Mouse (Mus musculus) neural tube, embryonic 11.5 days (tissue): ENCODE results near the gene Sorbs2. TPM values are rescaled to one million over a fixed set of nuclear protein-coding genes. Genes with fewer than 3 reads are reported as not detected.

ENCODE experiments used
- ATAC-seq: fragments of 200-750 bp; cut with Nextera tagmentation; 2 replicates; pipeline ENCODE4 v1.8.0; 2017; ENCODE audit warnings: moderate number of reproducible peaks, mild to moderate bottlenecking, moderate TSS enrichment, moderate library complexity; ENCODE audit not compliant: insufficient read depth, low FRiP score, low TSS enrichment
- DNase-seq: peaks from one replicate; pipeline ENCODE4 v3.0.0-alpha.2; 2015; ENCODE audit warnings: low spot score
- H3K27ac ChIP-seq: fragments of 300-500 bp; sonication (generic); 2 replicates; pipeline ENCODE4 v1.5.1; 2014; ENCODE audit warnings: low read depth, mild to moderate bottlenecking, low read length
- H3K27me3 ChIP-seq: fragments of 300-500 bp; sonication (generic); 2 replicates; pipeline ENCODE4 v1.6.1; 2014; ENCODE audit warnings: mild to moderate bottlenecking, low read length, mixed read lengths; ENCODE audit not compliant: control insufficient read depth, insufficient read depth
- H3K36me3 ChIP-seq: fragments of 300-500 bp; sonication (generic); 2 replicates; pipeline ENCODE4 v1.6.1; 2014; ENCODE audit warnings: mild to moderate bottlenecking, low read length, moderate library complexity, mixed read lengths; ENCODE audit not compliant: control insufficient read depth, insufficient read depth
- H3K4me1 ChIP-seq: fragments of 300-500 bp; sonication (generic); 2 replicates; pipeline ENCODE4 v1.6.1; 2014; ENCODE audit warnings: low read length, mixed read lengths; ENCODE audit not compliant: control insufficient read depth, insufficient read depth
- H3K4me2 ChIP-seq: fragments of 300-500 bp; sonication (generic); 2 replicates; pipeline ENCODE4 v1.6.1; 2014; ENCODE audit warnings: low read depth, mild to moderate bottlenecking, moderate library complexity
- H3K4me3 ChIP-seq: fragments of 300-500 bp; sonication (generic); 2 replicates; pipeline ENCODE4 v1.5.1; 2014; ENCODE audit warnings: low read depth, low read length
- H3K9ac ChIP-seq: fragments of 300-500 bp; sonication (generic); 2 replicates; pipeline ENCODE4 v1.6.1; 2014; ENCODE audit warnings: mild to moderate bottlenecking, low read length
- H3K9me3 ChIP-seq: fragments of 300-500 bp; sonication (generic); 2 replicates; pipeline ENCODE4 v1.6.1; 2016; ENCODE audit warnings: low read length; ENCODE audit not compliant: control insufficient read depth
- WGBS: fragments of 180-500 bp; shearing (Covaris S2); extraction: QIAGEN DNeasy Blood & Tissue Kit; methylation state at CpG from one replicate; pipeline ENCODE4 v1.1.7; 2014; 5-methylcytosine and 5-hydroxymethylcytosine counted together
- polyA plus RNA-seq: library from polyadenylated mRNA; unstranded; fragments of >200 nt; fragmentation: Nextera tagmentation; extraction: Ambion mirVana; gene quantifications from 2 replicates; pipeline ENCODE4 v1.2.1, GENCODE M21; 2014

The Sorbs2 gene
- polyA plus RNA-seq, 1 experiment from 2014 or later, result 40.9 TPM

GRCm38 (mm10) chr8:45821650-45822049, 314.1 kb downstream of the Sorbs2 start:
- no peaks in the 10 kb centered on the region for H3K27me3 ChIP-seq
- no peak overlapping the region for H3K4me3 ChIP-seq
- H3K4me2 ChIP-seq, result no peak overlapping the region
- H3K9ac ChIP-seq, result no peak overlapping the region
- ATAC-seq (no peak), DNase-seq (no peak)
- 84% methylated on average over 5 of the region's 5 CpGs for WGBS
- H3K36me3 ChIP-seq, result no peaks in the 10 kb centered on the region
- no peaks in the 10 kb centered on the region for H3K9me3 ChIP-seq
- H3K4me1 ChIP-seq, result no peaks in the 10 kb centered on the region
- no peak overlapping the region for H3K27ac ChIP-seq

- no peak overlapping the region for H3K9ac ChIP-seq
- DNase-seq (no peak), ATAC-seq (no peak)
- H3K27me3 ChIP-seq, result no peaks in the 10 kb centered on the region
- no peaks in the 10 kb centered on the region for H3K4me1 ChIP-seq
- H3K4me3 ChIP-seq, result no peak overlapping the region
- no peak overlapping the region for H3K4me2 ChIP-seq
- 81% methylated on average over 2 of the region's 2 CpGs for WGBS
- H3K9me3 ChIP-seq, result no peaks in the 10 kb centered on the region
- H3K36me3 ChIP-seq, result no peaks in the 10 kb centered on the region
- no peak overlapping the region for H3K27ac ChIP-seq
Observed at GRCm38 (mm10) chr8:45829985-45830548, 322.5 kb downstream of the Sorbs2 start.

GRCm38 (mm10) chr8:45833896-45834295, 326.3 kb downstream of the Sorbs2 start:
- DNase-seq, result no peak
- Histone ChIP-seq H3K9me3 (no peaks in the 10 kb centered on the region), H3K27ac (no peak overlapping the region), H3K9ac (no peak overlapping the region), H3K36me3 (no peaks in the 10 kb centered on the region), H3K4me2 (no peak overlapping the region), H3K27me3 (no peaks in the 10 kb centered on the region), H3K4me1 (no peaks in the 10 kb centered on the region), H3K4me3 (no peak overlapping the region)
- whole genome bisulfite sequencing, result 76% methylated on average over 2 of the region's 2 CpGs
- no peak for ATAC-seq

GRCm38 (mm10) chr8:45843306-45843705, 335.7 kb downstream of the Sorbs2 start:
- 67% methylated on average over 5 of the region's 5 CpGs for WGBS
- H3K4me3 ChIP-seq, result no peak overlapping the region
- ATAC-seq, result no peak

GRCm38 (mm10) chr8:45844097-45844885, 336.7 kb downstream of the Sorbs2 start:
- no peak for DNase-seq
- no peak overlapping the region for H3K27ac ChIP-seq
- no peaks in the 10 kb centered on the region for H3K9me3 ChIP-seq
- no peak overlapping the region for H3K4me2 ChIP-seq
- WGBS, result 70% methylated on average over 6 of the region's 6 CpGs
- ATAC-seq, result no peak
- no peak overlapping the region for H3K9ac ChIP-seq
- no peaks in the 10 kb centered on the region for H3K27me3 ChIP-seq
- no peaks in the 10 kb centered on the region for H3K4me1 ChIP-seq
- H3K4me3 ChIP-seq, result no peak overlapping the region
- H3K36me3 ChIP-seq, result no peaks in the 10 kb centered on the region

More at GRCm38 (mm10) chr8:45843306-45843705, 335.7 kb downstream of the Sorbs2 start:
- no peaks in the 10 kb centered on the region for H3K36me3 ChIP-seq
- no peak for DNase-seq
- H3K27me3 ChIP-seq, result no peaks in the 10 kb centered on the region
- H3K27ac ChIP-seq, result no peak overlapping the region
- H3K9me3 ChIP-seq, result no peaks in the 10 kb centered on the region
- no peaks in the 10 kb centered on the region for H3K4me1 ChIP-seq
- no peak overlapping the region for H3K4me2 ChIP-seq
- no peak overlapping the region for H3K9ac ChIP-seq

- Histone ChIP-seq H3K27me3 (no peaks in the 10 kb centered on the region), H3K36me3 (no peaks in the 10 kb centered on the region), H3K4me3 (no peak overlapping the region), H3K4me2 (no peak overlapping the region), H3K27ac (no peak overlapping the region), H3K4me1 (no peaks in the 10 kb centered on the region), H3K9ac (no peak overlapping the region), H3K9me3 (no peaks in the 10 kb centered on the region)
- no peak for DNase-seq
- no peak for ATAC-seq
- WGBS, result 86% methylated on average over 14 of the region's 14 CpGs
Observed at GRCm38 (mm10) chr8:45844911-45845481, 337.4 kb downstream of the Sorbs2 start.

- H3K27ac ChIP-seq, result no peak overlapping the region
- H3K4me3 ChIP-seq, result no peak overlapping the region
- no peaks in the 10 kb centered on the region for H3K9me3 ChIP-seq
- no peak overlapping the region for H3K4me2 ChIP-seq
- no peaks in the 10 kb centered on the region for H3K27me3 ChIP-seq
- DNase-seq (no peak), ATAC-seq (no peak)
- no peaks in the 10 kb centered on the region for H3K4me1 ChIP-seq
- no peak overlapping the region for H3K9ac ChIP-seq
- no peaks in the 10 kb centered on the region for H3K36me3 ChIP-seq
- 82% methylated on average over 4 of the region's 4 CpGs for WGBS
Observed at GRCm38 (mm10) chr8:45845906-45846305, 338.3 kb downstream of the Sorbs2 start.

- Histone ChIP-seq H3K36me3 (no peaks in the 10 kb centered on the region), H3K27me3 (no peaks in the 10 kb centered on the region), H3K9ac (no peak overlapping the region), H3K4me3 (no peak overlapping the region), H3K9me3 (no peaks in the 10 kb centered on the region), H3K4me1 (no peaks in the 10 kb centered on the region), H3K4me2 (no peak overlapping the region), H3K27ac (no peak overlapping the region)
- no peak for DNase-seq
- ATAC-seq, result no peak
- WGBS, result 93% methylated on average over 4 of the region's 4 CpGs
Observed at GRCm38 (mm10) chr8:45855118-45855517, 347.5 kb downstream of the Sorbs2 start.

GRCm38 (mm10) chr8:45857734-45858133, 350.1 kb downstream of the Sorbs2 start:
- Histone ChIP-seq H3K4me3 (no peak overlapping the region), H3K27ac (no peak overlapping the region), H3K4me2 (no peak overlapping the region), H3K36me3 (no peaks in the 10 kb centered on the region), H3K27me3 (no peaks in the 10 kb centered on the region), H3K9ac (no peak overlapping the region), H3K9me3 (no peaks in the 10 kb centered on the region), H3K4me1 (no peaks in the 10 kb centered on the region)
- DNase-seq (no peak), ATAC-seq (no peak)
- 48% methylated on average over 5 of the region's 5 CpGs for WGBS
